Mouse (Mus musculus): ENCODE results near the gene Rabggta.

- TF ChIP-seq CTCF (IDR thresholded peaks at IDR 0.05; ENCODE audit: low read depth, low read length): no peak
- TF ChIP-seq TAL1 (conservative IDR thresholded peaks at IDR 0.05; ENCODE audit: low read depth, low read length): no peak
- no peak for TF ChIP-seq GATA1 (IDR thresholded peaks at IDR 0.05; ENCODE audit: borderline replicate concordance, low read length)
- TF ChIP-seq POLR2AphosphoS5 (IDR thresholded peaks at IDR 0.05; ENCODE audit: insufficient replicate concordance, low read depth, low read length): no peak
Observed at GRCm38 (mm10) chr14:55735758-55736157, 13.7 kb upstream of the Rabggta start.

Measured in G1E (cell line).